Mouse (Mus musculus) CH12.LX (cell line): Measurements from ENCODE around the gene Osgin1. TPM values are rescaled to one million over a fixed set of nuclear protein-coding genes. Genes with fewer than 3 reads are reported as not detected.

Experiments
- DNase-seq: peaks from one replicate; pipeline ENCODE4 v3.0.0-alpha.2; 2013; ENCODE audit errors: extremely low read depth
- H3K27ac ChIP-seq: 2 replicates; pipeline ENCODE4 v1.5.1; 2012; ENCODE audit warnings: low read depth, mild to moderate bottlenecking, control low read depth, moderate library complexity; ENCODE audit not compliant: insufficient read depth
- H3K27me3 ChIP-seq: replicated peaks from 2 replicates; pipeline ENCODE3; 2012; ENCODE audit warnings: inconsistent platforms
- H3K36me3 ChIP-seq, 2 experiments: replicated peaks in 1 of 2; 2 replicates each; pipeline versions ENCODE3 to v1.6.1; 2012; ENCODE audit warnings: inconsistent platforms in 1 of 2, low read length in 1 of 2, mild to moderate bottlenecking in 1 of 2, mixed read lengths in 1 of 2, moderate library complexity in 1 of 2; ENCODE audit not compliant: control insufficient read depth in 1 of 2, insufficient read depth in 1 of 2
- H3K4me1 ChIP-seq, 2 experiments: 2 replicates each; pipeline ENCODE4 v1.6.1; 2012; ENCODE audit warnings: inconsistent platforms in 1 of 2, moderate library complexity in 1 of 2; ENCODE audit not compliant: insufficient read depth in 2 of 2, control insufficient read depth in 1 of 2
- H3K4me2 ChIP-seq: 2 replicates; pipeline ENCODE4 v1.6.1; 2012; ENCODE audit warnings: low read depth, mild to moderate bottlenecking, control low read depth; ENCODE audit not compliant: poor library complexity, insufficient read depth, severe bottlenecking
- H3K4me3 ChIP-seq, 3 experiments: fragments of 150-350 bp in 1 of 3; sonication (generic) in 1 of 3; replicated peaks in 1 of 3; 2 replicates each; pipeline versions ENCODE3 to v1.5.1; 2011 to 2012; ENCODE audit warnings: low read depth in 2 of 3, low read length in 2 of 3, mild to moderate bottlenecking in 2 of 3, moderate library complexity in 2 of 3, control low read depth in 1 of 3, improper control_type of control experiment in 1 of 3, inconsistent platforms in 1 of 3, mixed read lengths in 1 of 3; ENCODE audit not compliant: poor library complexity in 1 of 3
- H3K79me2 ChIP-seq: replicated peaks from 2 replicates; pipeline ENCODE4 v1.6.1; 2012; ENCODE audit warnings: mild to moderate bottlenecking, moderate library complexity; ENCODE audit not compliant: control insufficient read depth, poor library complexity, insufficient read depth, severe bottlenecking; ENCODE audit errors: extremely low read depth
- H3K9ac ChIP-seq: 2 replicates; pipeline ENCODE4 v1.6.1; 2012; ENCODE audit warnings: low read depth, mild to moderate bottlenecking, control low read depth, moderate library complexity; ENCODE audit not compliant: insufficient read depth
- H3K9me3 ChIP-seq: replicated peaks from 2 replicates; pipeline ENCODE3; 2012; ENCODE audit warnings: low read length, inconsistent platforms, mixed read lengths
- BHLHE40 ChIP-seq: IDR thresholded peaks from 2 replicates; pipeline ENCODE4 v1.6.1; 2011; ENCODE audit warnings: mild to moderate bottlenecking, low read depth, low read length, improper control_type of control experiment
- CHD1 ChIP-seq: IDR thresholded peaks from 2 replicates; pipeline ENCODE4 v1.6.1; 2012; ENCODE audit warnings: low read depth, low read length, improper control_type of control experiment, inconsistent platforms
- CHD2 ChIP-seq: IDR thresholded peaks from 2 replicates; pipeline ENCODE4 v1.6.1; 2011; ENCODE audit warnings: low read length, improper control_type of control experiment
- CTCF ChIP-seq, 2 experiments: IDR thresholded peaks in 1 of 2; conservative IDR thresholded peaks in 1 of 2; 2 replicates each; pipeline ENCODE4 v1.5.1; 2011 to 2012; ENCODE audit warnings: low read depth in 2 of 2, low read length in 2 of 2, improper control_type of control experiment in 1 of 2, inconsistent platforms in 1 of 2, mild to moderate bottlenecking in 1 of 2, moderate library complexity in 1 of 2
- E2F4 ChIP-seq: IDR thresholded peaks from 2 replicates; pipeline ENCODE4 v1.6.1; 2011; ENCODE audit warnings: low read depth, low read length, improper control_type of control experiment; ENCODE audit not compliant: insufficient replicate concordance
- GABPA ChIP-seq: IDR thresholded peaks from 2 replicates; pipeline ENCODE4 v1.6.1; 2012; ENCODE audit warnings: low read depth, low read length, improper control_type of control experiment, inconsistent platforms; ENCODE audit not compliant: insufficient replicate concordance
- IRF4 ChIP-seq: IDR thresholded peaks from 2 replicates; pipeline ENCODE4 v1.6.1; 2014; ENCODE audit warnings: low read depth, mild to moderate bottlenecking, inconsistent platforms, low read length, improper control_type of control experiment
- MAFK ChIP-seq: IDR thresholded peaks from 2 replicates; pipeline ENCODE4 v1.6.1; 2011; ENCODE audit warnings: low read length, improper control_type of control experiment; ENCODE audit not compliant: insufficient replicate concordance
- MXI1 ChIP-seq: IDR thresholded peaks from 2 replicates; pipeline ENCODE4 v1.6.1; 2011; ENCODE audit warnings: mild to moderate bottlenecking, low read depth, low read length, improper control_type of control experiment
- NELFE ChIP-seq: IDR thresholded peaks from 2 replicates; pipeline ENCODE4 v1.6.1; 2011; ENCODE audit warnings: low read depth, low read length, improper control_type of control experiment
- RCOR1 ChIP-seq: conservative IDR thresholded peaks from 2 replicates; pipeline ENCODE4 v1.6.1; 2012; ENCODE audit warnings: low read depth, mild to moderate bottlenecking, inconsistent platforms, low read length, improper control_type of control experiment
- SIN3A ChIP-seq: IDR thresholded peaks from 2 replicates; pipeline ENCODE4 v1.6.1; 2012; ENCODE audit warnings: low read length, improper control_type of control experiment, inconsistent platforms
- TBP ChIP-seq: conservative IDR thresholded peaks from 2 replicates; pipeline ENCODE4 v1.6.1; 2011; ENCODE audit warnings: low read depth, low read length, improper control_type of control experiment
- ZKSCAN1 ChIP-seq: IDR thresholded peaks from 2 replicates; pipeline ENCODE4 v1.6.1; 2012; ENCODE audit warnings: low read depth, inconsistent platforms, low read length, improper control_type of control experiment, borderline replicate concordance
- ZMIZ1 ChIP-seq: IDR thresholded peaks from 2 replicates; pipeline ENCODE4 v1.6.1; 2012; ENCODE audit warnings: low read depth, mild to moderate bottlenecking, inconsistent platforms, low read length, improper control_type of control experiment
- dilution Hi-C: fragments of 300-500 bp; cut with MboI; formaldehyde crosslinking; loops from 2 replicates; pipeline ENCODE4 v1.14.3; 2020; ENCODE audit warnings: low sequenced_read_pairs; ENCODE audit not compliant: extremely low pct_unique_long_range_greater_than_20kb, extremely low pct_ligation_motif_present
- in situ Hi-C: fragments of 300-500 bp; cut with MboI; formaldehyde crosslinking; loops from 3 replicates; pipeline ENCODE4 v1.14.3; 2019; ENCODE audit warnings: low sequenced_read_pairs, low pct_ligation_motif_present, low pct_unique_long_range_greater_than_20kb, mixed read lengths
- polyA plus RNA-seq: library from polyadenylated mRNA; unstranded; fragments of >175 nt; gene quantifications from 2 replicates; pipeline ENCODE4 v1.2.1, GENCODE M21; 2012; ENCODE audit warnings: low read depth; ENCODE audit not compliant: insufficient read length
- total RNA-seq, 2 experiments: library from RNA; depleted of rRNA; stranded (reverse); fragments of 300-350 nt in 1 of 2; fragments of >200 nt in 1 of 2; gene quantifications; 2 replicates each; pipeline ENCODE4 v1.2.3; 2012 to 2014

The Osgin1 gene
- total and polyA plus RNA-seq, 3 experiments, result 0.15 to 3.0 (median 0.47) TPM

DNA sequence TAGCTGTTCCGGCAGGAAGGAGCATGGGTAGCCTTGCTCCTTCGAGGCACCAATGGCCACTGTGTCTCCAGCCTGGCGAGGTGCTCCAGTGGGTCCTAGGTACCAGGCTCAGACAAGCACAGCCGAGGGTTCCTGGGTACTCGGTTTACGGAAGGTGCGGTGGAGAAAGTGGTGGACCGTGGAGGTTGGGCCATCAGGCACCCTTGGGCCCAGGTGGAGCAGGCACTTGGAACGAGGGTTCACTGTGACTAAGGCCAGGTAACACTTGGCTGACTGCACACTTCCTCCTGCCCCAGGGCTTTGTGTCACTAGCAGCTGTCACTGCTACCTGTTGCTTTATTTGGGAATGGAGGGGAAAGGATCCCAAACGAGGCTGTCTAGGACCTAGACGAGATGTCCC, 3.6 kb downstream of the Osgin1 start:
- no peak for DNase-seq
- H3K79me2 ChIP-seq, result no peaks in the 10 kb centered on the region
- H3K9me3 ChIP-seq, result no peaks in the 10 kb centered on the region
- peak overlapping the region; percentile 54 for H3K4me2 ChIP-seq
- H3K4me3 ChIP-seq, result peak overlapping the region; percentile 26 to 43 (median 40)
- H3K36me3 ChIP-seq, result peaks cover 0 to 17% of the 10 kb centered on the region in 2 experiments
- H3K9ac ChIP-seq, result no peak overlapping the region
- dilution Hi-C loops (no loop called here), in situ Hi-C loops (loop anchor here (5.0 kb wide), 1 partner anchor 180 kb away; no protein-coding TSS in a partner anchor)
- H3K4me1 ChIP-seq, result peaks cover 19 to 54% of the 10 kb centered on the region in 2 experiments
- no peak for TF ChIP-seq E2F4
- TF ChIP-seq CTCF (conservative IDR thresholded peaks at IDR 0.05 in 1 of 2, IDR thresholded peaks at IDR 0.05 in 1 of 2; ENCODE audit: low read depth in 2 of 2, low read length in 2 of 2), result no peak
- TF ChIP-seq MXI1, result 0 out of 2 replicates have a peak, but pooled peaks have one; percentile 0
- no peaks in the 10 kb centered on the region for H3K27me3 ChIP-seq
- H3K27ac ChIP-seq, result no peak overlapping the region

DNA sequence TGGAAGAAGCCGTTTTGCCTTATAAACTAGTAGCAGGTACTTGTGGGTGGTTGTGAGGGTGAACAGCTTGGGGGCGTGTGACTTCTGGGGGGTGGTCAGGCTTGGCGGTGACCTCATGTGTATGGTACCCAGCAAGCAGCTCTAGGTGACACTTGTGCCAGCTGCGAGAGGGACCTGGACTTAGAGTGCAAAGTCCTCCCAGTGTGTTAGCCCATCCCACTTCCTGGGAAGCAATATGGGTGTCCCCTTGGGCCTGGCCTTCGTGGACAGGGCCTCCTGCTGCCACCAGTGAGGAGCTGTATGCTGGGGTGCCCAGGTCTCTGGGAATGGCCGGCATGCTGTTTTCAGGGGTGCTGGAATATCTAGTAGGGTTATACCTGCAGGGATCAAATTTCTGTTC, 5.0 kb downstream of the Osgin1 start:
- H3K27me3 ChIP-seq, result no peaks in the 10 kb centered on the region
- H3K4me1 ChIP-seq, result peaks cover 19 to 54% of the 10 kb centered on the region in 2 experiments
- no peak overlapping the region for H3K4me3 ChIP-seq
- H3K9me3 ChIP-seq, result no peaks in the 10 kb centered on the region
- DNase-seq, result no peak
- H3K4me2 ChIP-seq, result no peak overlapping the region
- H3K27ac ChIP-seq, result no peak overlapping the region
- dilution Hi-C loops (no loop called here), in situ Hi-C loops (loop anchor here (5.0 kb wide), 1 partner anchor 178 kb away; no protein-coding TSS in a partner anchor)
- no peak for TF ChIP-seq MXI1
- no peak for TF ChIP-seq IRF4
- no peak for TF ChIP-seq CHD1
- TF ChIP-seq RCOR1, result no peak
- TF ChIP-seq CTCF (conservative IDR thresholded peaks at IDR 0.05 in 1 of 2, IDR thresholded peaks at IDR 0.05 in 1 of 2; ENCODE audit: low read depth in 2 of 2, low read length in 2 of 2), result no peak
- TF ChIP-seq SIN3A, result no peak
- TF ChIP-seq ZMIZ1, result no peak
- TF ChIP-seq E2F4, result no peak
- no peak for TF ChIP-seq TBP
- TF ChIP-seq, all 38 proteins: peak for 0
- Histone ChIP-seq H3K36me3 (peaks cover 4 to 29% of the 10 kb centered on the region in 2 experiments), H3K9ac (no peak overlapping the region), H3K79me2 (no peaks in the 10 kb centered on the region)

DNA sequence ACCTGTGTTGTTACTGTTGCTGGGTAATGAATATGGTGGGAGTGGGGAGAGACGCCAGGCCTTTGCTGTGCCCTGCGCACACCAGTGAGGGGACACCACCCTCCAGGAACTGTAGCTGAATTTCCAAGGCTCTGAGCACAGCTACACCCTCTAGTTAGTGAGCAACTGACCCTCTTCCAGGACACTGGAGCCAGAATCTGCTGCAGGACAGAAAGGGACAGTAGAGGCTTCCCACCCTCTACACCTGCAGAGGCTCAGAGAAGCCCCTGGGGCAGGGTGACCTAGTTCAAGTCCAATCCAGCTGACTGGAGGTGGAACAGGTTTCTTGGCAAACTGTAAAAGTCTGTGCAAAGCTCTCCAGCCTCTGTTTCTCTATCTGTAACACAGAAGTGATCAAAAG, 5.5 kb downstream of the Osgin1 start:
- dilution Hi-C loops, result no loop called here
- no peak for DNase-seq
- in situ Hi-C loops, result loop anchor here (5.0 kb wide), 1 partner anchor 178 kb away; no protein-coding TSS in a partner anchor
- no peak overlapping the region for H3K4me3 ChIP-seq
- H3K9ac ChIP-seq, result no peak overlapping the region
- no peak overlapping the region for H3K27ac ChIP-seq
- H3K79me2 ChIP-seq, result no peaks in the 10 kb centered on the region
- no peaks in the 10 kb centered on the region for H3K27me3 ChIP-seq
- no peak overlapping the region for H3K4me2 ChIP-seq
- peaks cover 19 to 54% of the 10 kb centered on the region in 2 experiments for H3K4me1 ChIP-seq
- TF ChIP-seq SIN3A (no peak), BHLHE40 (no peak), ZKSCAN1 (no peak), GABPA (no peak), CHD1 (no peak), CHD2 (no peak), NELFE (no peak), MAFK (no peak)
- H3K36me3 ChIP-seq, result peaks cover 4 to 33% of the 10 kb centered on the region in 2 experiments
- no peaks in the 10 kb centered on the region for H3K9me3 ChIP-seq
